Mouse (Mus musculus) hindbrain, postnatal 0 days (tissue): ENCODE results near the gene Cyb5rl. TPM values are rescaled to one million over a fixed set of nuclear protein-coding genes. Genes with fewer than 3 reads are reported as not detected.

Experiments
- ATAC-seq: fragments of 200-750 bp; cut with Nextera tagmentation; 2 replicates; pipeline ENCODE4 v1.8.0; 2017; ENCODE audit warnings: mild to moderate bottlenecking, moderate TSS enrichment, moderate library complexity
- DNase-seq: peaks from one replicate; pipeline ENCODE4 v3.0.0-alpha.2; 2015; ENCODE audit warnings: low spot score
- H3K27ac ChIP-seq: fragments of 300-500 bp; sonication (generic); 2 replicates; pipeline ENCODE4 v1.5.1; 2014; ENCODE audit warnings: mild to moderate bottlenecking
- H3K27me3 ChIP-seq: fragments of 300-500 bp; sonication (generic); 2 replicates; pipeline ENCODE4 v1.6.1; 2014; ENCODE audit warnings: low read length, mixed read lengths; ENCODE audit not compliant: insufficient read depth
- H3K36me3 ChIP-seq: fragments of 300-500 bp; sonication (generic); 2 replicates; pipeline ENCODE4 v1.6.1; 2014; ENCODE audit warnings: low read length, mixed read lengths; ENCODE audit not compliant: insufficient read depth
- H3K4me1 ChIP-seq: fragments of 300-500 bp; sonication (generic); 2 replicates; pipeline ENCODE4 v1.6.1; 2014; ENCODE audit warnings: antibody characterized with exemption, low read length, mixed read lengths; ENCODE audit not compliant: insufficient read depth
- H3K4me2 ChIP-seq: fragments of 300-500 bp; sonication (generic); 2 replicates; pipeline ENCODE4 v1.6.1; 2014; ENCODE audit warnings: low read depth, mild to moderate bottlenecking, low read length, moderate library complexity, mixed read lengths
- H3K4me3 ChIP-seq: fragments of 300-500 bp; sonication (generic); 2 replicates; pipeline ENCODE4 v1.5.1; 2014; ENCODE audit warnings: low read length
- H3K9ac ChIP-seq: fragments of 300-500 bp; sonication (generic); replicated peaks from 2 replicates; pipeline ENCODE4 v1.6.1; 2014; ENCODE audit warnings: mild to moderate bottlenecking, low read length, moderate library complexity, mixed read lengths
- H3K9me3 ChIP-seq: fragments of 300-500 bp; sonication (generic); 2 replicates; pipeline ENCODE4 v1.6.1; 2016; ENCODE audit warnings: low read length, mixed read lengths
- CTCF ChIP-seq: IDR thresholded peaks from 2 replicates; pipeline ENCODE4 v1.5.1; 2016; ENCODE audit warnings: antibody characterized with exemption, control low read depth, low read depth
- WGBS: fragments of 180-500 bp; shearing (Covaris S2); extraction: QIAGEN DNeasy Blood & Tissue Kit; methylation state at CpG from one replicate; pipeline ENCODE4 v1.1.7; 2014; 5-methylcytosine and 5-hydroxymethylcytosine counted together
- polyA plus RNA-seq: library from polyadenylated mRNA; unstranded; fragments of >200 nt; fragmentation: Nextera tagmentation; extraction: Ambion mirVana; gene quantifications from 2 replicates; pipeline ENCODE4 v1.2.1, GENCODE M21; 2015
- total RNA-seq: library from RNA; depleted of rRNA; stranded (reverse); fragments of >200 nt; gene quantifications from 2 replicates; pipeline ENCODE4 v1.2.3, GENCODE M21; 2014

Cyb5rl gene
- total and polyA plus RNA-seq, 2 experiments from 2014 or later, result 4.6 to 21.3 TPM

DNA sequence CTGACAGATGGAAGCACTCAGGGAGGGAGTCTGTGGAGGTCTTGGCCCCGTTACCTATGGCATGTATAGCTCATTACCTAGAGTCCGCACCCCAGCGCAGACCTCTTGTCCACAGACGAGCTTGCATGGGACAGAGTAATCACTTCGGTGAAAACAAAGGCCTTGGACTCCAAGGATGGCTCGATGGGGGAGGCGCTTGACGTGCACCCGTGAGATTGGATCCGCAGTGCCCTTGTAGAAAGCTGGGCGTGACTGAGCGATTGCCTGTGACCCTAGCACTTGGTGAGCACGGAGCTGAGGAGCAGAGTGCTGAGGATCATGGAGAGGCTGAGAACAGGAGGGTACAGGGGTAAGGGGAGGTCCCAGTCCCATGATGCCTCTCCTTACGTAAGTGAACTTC is 24.9 kb downstream of the Cyb5rl start:
- 78% methylated on average over 14 of the region's 14 CpGs for WGBS
- no peak for ATAC-seq

DNA sequence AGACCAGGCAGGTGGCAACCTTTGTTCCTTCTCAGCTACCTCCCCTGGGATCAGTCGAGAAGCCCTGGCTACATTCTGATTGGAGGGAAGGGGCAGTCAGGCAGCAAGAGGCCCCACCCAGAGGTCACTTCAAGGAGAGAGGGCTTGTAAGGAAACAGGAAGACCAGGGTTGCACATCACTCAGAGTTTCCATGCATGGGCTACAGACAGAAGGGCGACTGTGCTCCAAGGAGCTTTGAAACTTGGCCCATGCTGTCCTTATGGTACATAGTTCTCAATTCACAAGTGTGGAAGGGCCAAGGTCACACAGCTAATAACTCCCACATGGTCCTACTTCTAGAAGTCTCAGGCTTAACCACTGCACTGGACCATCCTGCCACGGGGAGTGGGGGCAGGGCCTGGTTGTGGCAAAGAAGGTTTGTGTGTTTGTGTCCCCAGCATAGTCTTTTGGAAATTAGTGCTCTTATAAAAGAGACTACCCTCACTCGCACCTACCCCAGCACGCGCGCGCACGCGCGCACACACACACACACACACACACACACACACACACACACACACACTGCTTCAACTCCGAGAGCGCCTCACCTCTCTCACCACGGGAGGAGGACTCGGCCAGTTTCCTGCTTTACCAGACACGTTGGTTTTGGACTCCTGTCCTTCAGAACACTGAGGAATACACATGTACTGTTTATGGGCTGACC is 27.8 kb downstream of the Cyb5rl start:
- no peak overlapping the region for H3K4me2 ChIP-seq
- no peaks in the 10 kb centered on the region for H3K27me3 ChIP-seq
- ATAC-seq (no peak), DNase-seq (no peak)
- no peaks in the 10 kb centered on the region for H3K36me3 ChIP-seq
- 0 out of 2 replicates have a peak, but pooled peaks cover 16% of the 10 kb centered on the region for H3K4me1 ChIP-seq
- 86% methylated on average over 16 of the region's 16 CpGs for WGBS
- H3K4me3 ChIP-seq, result no peak overlapping the region
- no peaks in the 10 kb centered on the region for H3K9me3 ChIP-seq
- no peak overlapping the region for H3K27ac ChIP-seq
- no peak for TF ChIP-seq CTCF
- H3K9ac ChIP-seq, result no peak overlapping the region

More for the DNA sequence above, 24.9 kb downstream of the Cyb5rl start:
- no peak for TF ChIP-seq CTCF
- DNase-seq, result no peak
- H3K4me1 ChIP-seq, result 0 out of 2 replicates have a peak, but pooled peaks cover 7% of the 10 kb centered on the region
- no peak overlapping the region for H3K9ac ChIP-seq
- no peak overlapping the region for H3K4me2 ChIP-seq
- no peak overlapping the region for H3K27ac ChIP-seq
- H3K36me3 ChIP-seq, result no peaks in the 10 kb centered on the region
- no peaks in the 10 kb centered on the region for H3K9me3 ChIP-seq
- H3K4me3 ChIP-seq, result no peak overlapping the region
- no peaks in the 10 kb centered on the region for H3K27me3 ChIP-seq

DNA sequence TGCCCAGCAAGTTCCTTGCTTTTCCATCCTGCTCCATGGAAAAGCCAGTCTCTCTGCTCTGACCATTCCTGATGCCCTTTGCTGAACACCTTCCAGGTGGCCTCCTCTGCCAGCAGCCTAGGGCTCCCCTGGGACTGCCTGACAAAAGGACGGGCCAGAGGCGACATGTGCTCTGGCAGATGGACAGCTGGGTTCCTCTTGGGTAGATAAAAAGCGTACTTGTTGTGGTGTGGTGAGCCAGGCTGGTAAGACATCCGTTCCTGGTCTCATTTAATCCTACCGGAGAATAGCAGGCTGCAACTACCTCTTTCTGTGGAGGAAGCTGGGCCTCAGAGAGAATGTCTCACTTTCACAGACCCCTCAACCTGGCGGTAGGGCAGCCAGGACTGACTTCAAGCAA is 29.3 kb downstream of the Cyb5rl start:
- no peak for TF ChIP-seq CTCF
- H3K4me2 ChIP-seq, result no peak overlapping the region
- peak overlapping the region; percentile 56; the same call in 1 of the 2 replicates for H3K27ac ChIP-seq
- H3K36me3 ChIP-seq, result no peaks in the 10 kb centered on the region
- ATAC-seq, result no peak
- no peaks in the 10 kb centered on the region for H3K27me3 ChIP-seq
- no peak overlapping the region for H3K9ac ChIP-seq
- DNase-seq, result peak; percentile 60
- 0 out of 2 replicates have a peak, but pooled peaks cover 16% of the 10 kb centered on the region for H3K4me1 ChIP-seq
- 20% methylated on average over 6 of the region's 6 CpGs for WGBS
- H3K4me3 ChIP-seq, result no peak overlapping the region
- no peaks in the 10 kb centered on the region for H3K9me3 ChIP-seq

GRCm38 (mm10) chr4:107096841-107097373 is 30.1 kb downstream of the Cyb5rl start, which contains the start of gene Cdcp2:
Gene Cdcp2 (plus strand): TSS chr4:107096891.
- no peak for TF ChIP-seq CTCF
- H3K27me3 ChIP-seq, result no peaks in the 10 kb centered on the region
- H3K4me2 ChIP-seq, result no peak within 1 kb of the TSS
- H3K9ac ChIP-seq, result no peak within 1 kb of the TSS
- no peak within 1 kb of the TSS for H3K4me3 ChIP-seq
- H3K4me1 ChIP-seq, result 0 out of 2 replicates have a peak, but pooled peaks cover 16% of the 10 kb centered on the region
- DNase-seq, result no peak
- H3K36me3 ChIP-seq, result no peaks in the 10 kb centered on the region
- 31% methylated on average over 16 of the region's 16 CpGs for WGBS
- ATAC-seq, result no peak
- H3K27ac ChIP-seq, result peak within 1 kb of the TSS; percentile 56; the same call in 1 of the 2 replicates
- H3K9me3 ChIP-seq, result no peaks in the 10 kb centered on the region

DNA sequence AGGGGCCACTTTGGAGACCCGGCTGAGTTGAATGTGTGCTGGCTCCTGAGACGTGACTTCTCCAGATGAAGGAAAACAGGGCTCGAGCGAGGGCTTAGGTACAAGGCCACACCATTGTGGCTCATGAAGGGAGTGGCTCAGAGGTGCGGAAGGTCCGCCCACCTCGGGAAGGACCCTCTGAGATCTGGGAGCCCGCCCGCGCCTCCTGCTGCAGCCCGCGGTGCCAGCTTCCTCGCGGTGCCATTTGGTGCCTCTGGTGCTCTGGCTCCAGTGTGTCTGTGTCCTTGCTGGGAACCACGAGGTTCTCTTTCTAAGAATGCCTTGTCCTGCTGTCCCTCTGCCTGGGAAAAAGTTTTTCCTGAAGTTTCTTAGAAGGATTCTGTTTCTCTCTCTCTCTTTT is 31.1 kb downstream of the Cyb5rl start:
- Histone ChIP-seq H3K9me3 (no peaks in the 10 kb centered on the region), H3K9ac (no peak overlapping the region), H3K4me3 (no peak overlapping the region), H3K4me1 (0 out of 2 replicates have a peak, but pooled peaks cover 16% of the 10 kb centered on the region), H3K4me2 (no peak overlapping the region), H3K36me3 (no peaks in the 10 kb centered on the region), H3K27me3 (no peaks in the 10 kb centered on the region), H3K27ac (no peak overlapping the region)
- TF ChIP-seq CTCF, result no peak
- DNase-seq, result no peak
- WGBS, result 59% methylated on average over 15 of the region's 15 CpGs
- no peak for ATAC-seq

DNA sequence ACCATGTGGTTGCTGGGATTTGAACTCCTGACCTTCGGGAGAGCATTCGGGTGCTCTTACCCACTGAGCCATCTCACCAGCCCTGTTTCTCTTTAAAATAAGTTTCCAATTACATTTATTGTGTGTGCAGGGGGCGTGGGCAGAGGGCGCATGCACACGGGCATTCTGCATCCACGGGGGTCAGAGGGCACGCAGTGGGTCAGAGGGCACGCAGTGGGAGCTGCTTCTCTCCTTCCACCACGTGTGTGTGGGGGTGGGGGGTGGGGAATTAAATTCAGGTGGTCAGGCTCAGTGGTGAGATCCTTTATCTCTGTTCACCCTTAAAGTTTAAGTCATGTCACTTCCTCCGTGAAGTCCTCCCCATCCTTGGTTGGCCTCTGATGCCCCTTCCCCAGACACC is 31.6 kb downstream of the Cyb5rl start:
- no peak for TF ChIP-seq CTCF
- H3K27me3 ChIP-seq, result no peaks in the 10 kb centered on the region
- 69% methylated on average over 10 of the region's 10 CpGs for WGBS
- 0 out of 2 replicates have a peak, but pooled peaks cover 16% of the 10 kb centered on the region for H3K4me1 ChIP-seq
- no peaks in the 10 kb centered on the region for H3K36me3 ChIP-seq
- H3K27ac ChIP-seq, result no peak overlapping the region
- no peak overlapping the region for H3K9ac ChIP-seq
- no peak overlapping the region for H3K4me3 ChIP-seq
- H3K9me3 ChIP-seq, result no peaks in the 10 kb centered on the region
- ATAC-seq (no peak), DNase-seq (no peak)
- H3K4me2 ChIP-seq, result no peak overlapping the region
